Mouse (Mus musculus) adrenal gland, adult 18-20 months (tissue): ENCODE data around the gene Zfp341. TPM values are rescaled to one million over a fixed set of nuclear protein-coding genes. Genes with fewer than 3 reads are reported as not detected.

Experiments
- DNase-seq, 2 experiments: peaks; one replicate each; pipeline ENCODE4 v3.0.0; 2021 to 2022; ENCODE audit warnings: low spot score in 2 of 2
- total RNA-seq, 2 experiments: library from RNA; stranded (reverse); gene quantifications; 1 replicate in 1 of 2; 2 replicates in 1 of 2; pipeline ENCODE4 v1.2.3; 2021

Zfp341 gene
- total RNA-seq, 2 experiments from 2014 or later = 3.8 TPM

- DNase-seq = no peak
Measured at GRCm38 (mm10) chr2:154670741-154671140, 57.6 kb downstream of the Zfp341 start.

GRCm38 (mm10) chr2:154674008-154674407 is 60.9 kb downstream of the Zfp341 start:
- no peak for DNase-seq

GRCm38 (mm10) chr2:154676653-154677609 is 63.8 kb downstream of the Zfp341 start:
- no peak for DNase-seq

GRCm38 (mm10) chr2:154677651-154678139 is 64.6 kb downstream of the Zfp341 start:
- DNase-seq = peak in 1 of 2 experiments; percentile 27

- no peak for DNase-seq
Measured at GRCm38 (mm10) chr2:154678995-154679394, 65.9 kb downstream of the Zfp341 start.

GRCm38 (mm10) chr2:154680337-154680736 is 67.2 kb downstream of the Zfp341 start:
- DNase-seq = no peak

- DNase-seq = no peak
Measured at GRCm38 (mm10) chr2:154680941-154681340, 67.8 kb downstream of the Zfp341 start.

- DNase-seq = no peak
Measured at GRCm38 (mm10) chr2:154682712-154683111, 69.6 kb downstream of the Zfp341 start.

GRCm38 (mm10) chr2:154684901-154685470 is 71.9 kb downstream of the Zfp341 start:
- DNase-seq = no peak

GRCm38 (mm10) chr2:154685772-154686171 is 72.7 kb downstream of the Zfp341 start:
- no peak for DNase-seq

GRCm38 (mm10) chr2:154686819-154687218 is 73.7 kb downstream of the Zfp341 start:
- DNase-seq = no peak

- no peak for DNase-seq
Measured at GRCm38 (mm10) chr2:154689391-154689790, 76.3 kb downstream of the Zfp341 start.

- no peak for DNase-seq
Measured at GRCm38 (mm10) chr2:154690959-154691358, 77.9 kb downstream of the Zfp341 start.

GRCm38 (mm10) chr2:154693186-154693940 is 80.3 kb downstream of the Zfp341 start:
- no peak for DNase-seq

GRCm38 (mm10) chr2:154693941-154694256 is 80.8 kb downstream of the Zfp341 start:
- no peak for DNase-seq

- no peak for DNase-seq
Measured at GRCm38 (mm10) chr2:154695690-154696089, 82.6 kb downstream of the Zfp341 start.

Other genes starting within 250 kb of the Zfp341 start
- 10 to 100 TPM in 1 of 2 experiments, 1 to 10 TPM in 1; 9.3 to 13.6 TPM for gene Cdk5rap1, start 240.3 kb upstream of the Zfp341 start, total RNA-seq
- 10 to 100 TPM; 23.8 to 29.3 TPM for gene Snta1, start 205.2 kb upstream of the Zfp341 start, total RNA-seq
- gene Cbfa2t2, start 176.8 kb upstream of the Zfp341 start, total RNA-seq = 10 to 100 TPM; 28.7 to 36.9 TPM
- under 1 TPM in 1 of 2 experiments, not detected in 1; 0.46 TPM for gene 1700003F12Rik, start 66.2 kb upstream of the Zfp341 start, total RNA-seq
- under 1 TPM in 1 of 2 experiments, not detected in 1; 0.19 TPM for gene Actl10, start 61.5 kb upstream of the Zfp341 start, total RNA-seq
- gene Necab3, start 54.4 kb upstream of the Zfp341 start, total RNA-seq = 1 to 10 TPM in 1 of 2 experiments, under 1 TPM in 1; 0.86 to 1.6 TPM
- 1 to 10 TPM; 7.5 to 8.9 TPM for gene E2f1, start 43.4 kb upstream of the Zfp341 start, total RNA-seq
- gene Pxmp4, start 9.6 kb upstream of the Zfp341 start, total RNA-seq = 10 to 100 TPM; 30.1 to 33.9 TPM
- not detected for gene 4930519P11Rik, start 140 bp downstream of the Zfp341 start, total RNA-seq
- gene Chmp4b, start 38.4 kb downstream of the Zfp341 start, total RNA-seq = 100 to 1,000 TPM; 206 to 285 TPM
- not detected for gene Gm14214, start 156.7 kb downstream of the Zfp341 start, total RNA-seq
- gene Raly, start 177.8 kb downstream of the Zfp341 start, total RNA-seq = 100 to 1,000 TPM; 190 to 194 TPM
- not detected for gene a, start 178.1 kb downstream of the Zfp341 start, total RNA-seq